30 mouse cellular contexts compared by ENCODE assay signal in genomic region chr2:14548650-14549049, GRCm38 (mm10). TPM values are rescaled to one million over a fixed set of nuclear protein-coding genes. Genes with fewer than 3 reads are reported as not detected.
"Had no signal": no experiment of that assay in that cellular context is flagged by ENCODE, and none has a peak within 500 bp of the region (broad histone marks: within the 10 kb centered on the region; RNA-seq: fewer than 3 reads in every experiment).

No protein-coding gene starts in this region.

- ATAC-seq: forebrain, embryonic 13.5 days; forebrain, embryonic 14.5 days; forebrain, embryonic 15.5 days; forebrain, embryonic 16.5 days; forebrain, postnatal 0 days had no signal

- H3K9ac ChIP-seq: embryonic facial prominence, embryonic 12.5 days; embryonic facial prominence, embryonic 13.5 days; embryonic facial prominence, embryonic 15.5 days; forebrain, embryonic 12.5 days; forebrain, embryonic 13.5 days; forebrain, embryonic 15.5 days; forebrain, postnatal 0 days had no signal

- H3K4me1 ChIP-seq: embryonic facial prominence, embryonic 10.5 days; embryonic facial prominence, embryonic 12.5 days; embryonic facial prominence, embryonic 13.5 days; embryonic facial prominence, embryonic 15.5 days; forebrain, embryonic 10.5 days; forebrain, embryonic 12.5 days; forebrain, embryonic 13.5 days; forebrain, embryonic 15.5 days had no signal

- DNase-seq: cerebellum, adult 18-20 months; cerebellum, adult 2 months; cerebellum, adult 8-10 months; cerebellum, adult 9-10 months; cerebellum, adult 9-11 months; cerebellum, postnatal 10 days; cerebellum, postnatal 14 days; cerebellum, postnatal 25 days; cerebellum, postnatal 36 days; embryo, embryonic 11 days; forebrain, postnatal 0 days; gastrocnemius, adult 2 months; gastrocnemius, postnatal 10 days; gastrocnemius, postnatal 14 days; gastrocnemius, postnatal 25 days; gastrocnemius, postnatal 36 days; heart, adult 11 months; heart, adult 18-20 months; heart, adult 2 months had no signal

- H3K4me3 ChIP-seq: embryonic facial prominence, embryonic 10.5 days; embryonic facial prominence, embryonic 12.5 days; embryonic facial prominence, embryonic 13.5 days; embryonic facial prominence, embryonic 15.5 days; erythroblast, embryonic 14.5 days; forebrain, embryonic 10.5 days; forebrain, embryonic 12.5 days; forebrain, embryonic 13.5 days; forebrain, embryonic 15.5 days; gastrocnemius, adult 2 months; heart, adult 2 months had no signal

- H3K9me3 ChIP-seq: embryonic facial prominence, embryonic 10.5 days; embryonic facial prominence, embryonic 12.5 days; embryonic facial prominence, embryonic 13.5 days; embryonic facial prominence, embryonic 15.5 days; forebrain, embryonic 10.5 days; forebrain, embryonic 12.5 days; forebrain, embryonic 13.5 days; forebrain, embryonic 15.5 days had no signal

- H3K27me3 ChIP-seq: embryonic facial prominence, embryonic 12.5 days; embryonic facial prominence, embryonic 13.5 days; embryonic facial prominence, embryonic 15.5 days; forebrain, embryonic 12.5 days; forebrain, embryonic 13.5 days; forebrain, embryonic 15.5 days had no signal

- H3K4me2 ChIP-seq: embryonic facial prominence, embryonic 12.5 days; embryonic facial prominence, embryonic 13.5 days; embryonic facial prominence, embryonic 15.5 days; forebrain, embryonic 12.5 days; forebrain, embryonic 13.5 days; forebrain, embryonic 15.5 days had no signal

- H3K27ac ChIP-seq: embryonic facial prominence, embryonic 10.5 days; embryonic facial prominence, embryonic 12.5 days; embryonic facial prominence, embryonic 13.5 days; embryonic facial prominence, embryonic 15.5 days; forebrain, embryonic 10.5 days; forebrain, embryonic 12.5 days; forebrain, embryonic 13.5 days; forebrain, embryonic 15.5 days; gastrocnemius, adult 2 months; heart, adult 2 months had no signal

- H3K36me3 ChIP-seq: embryonic facial prominence, embryonic 10.5 days; embryonic facial prominence, embryonic 12.5 days; embryonic facial prominence, embryonic 13.5 days; embryonic facial prominence, embryonic 15.5 days; forebrain, embryonic 10.5 days; forebrain, embryonic 12.5 days; forebrain, embryonic 15.5 days had no signal

RNA-seq across cellular contexts. Expression of gene Cacnb2, which starts 54.2 kb away (rescaled TPM):
- polyA plus RNA-seq: erythroblast, embryonic 14.5 days had no signal
